Mouse (Mus musculus) MEL (cell line): ENCODE results near the gene Ccdc167.

ENCODE experiments used
- CHD1 ChIP-seq: IDR thresholded peaks from 2 replicates; pipeline ENCODE4 v1.6.1; 2012; ENCODE audit warnings: low read depth, mild to moderate bottlenecking, inconsistent platforms, low read length, improper control_type of control experiment
- CTCF ChIP-seq, 3 experiments: IDR thresholded peaks in 2 of 3; conservative IDR thresholded peaks in 1 of 3; 2 replicates each; pipeline ENCODE4 v1.5.1; 2011 to 2012; ENCODE audit warnings: low read length in 3 of 3, low read depth in 2 of 3, mild to moderate bottlenecking in 2 of 3, improper control_type of control experiment in 1 of 3, inconsistent platforms in 1 of 3, mixed read lengths in 1 of 3, moderate library complexity in 1 of 3; ENCODE audit not compliant: control insufficient read depth in 1 of 3, insufficient read depth in 1 of 3, poor library complexity in 1 of 3, severe bottlenecking in 1 of 3
- E2F4 ChIP-seq: IDR thresholded peaks from 2 replicates; pipeline ENCODE4 v1.6.1; 2011; ENCODE audit warnings: low read depth, low read length, improper control_type of control experiment, borderline replicate concordance
- GABPA ChIP-seq: IDR thresholded peaks from 2 replicates; pipeline ENCODE4 v1.6.1; 2012; ENCODE audit warnings: low read depth, mild to moderate bottlenecking, inconsistent platforms, low read length, improper control_type of control experiment, moderate library complexity
- MAFK ChIP-seq: IDR thresholded peaks from 2 replicates; pipeline ENCODE4 v1.6.1; 2011; ENCODE audit warnings: low read depth, mild to moderate bottlenecking, low read length, improper control_type of control experiment, borderline replicate concordance
- NRF1 ChIP-seq: IDR thresholded peaks from 2 replicates; pipeline ENCODE4 v1.6.1; 2014; ENCODE audit warnings: low read depth, mild to moderate bottlenecking, inconsistent platforms, low read length, improper control_type of control experiment, moderate library complexity; ENCODE audit not compliant: poor library complexity, insufficient read depth, severe bottlenecking
- POLR2A ChIP-seq, 2 experiments: IDR thresholded peaks; 2 replicates each; pipeline ENCODE4 v1.6.1; 2011 to 2012; ENCODE audit warnings: low read length in 2 of 2, mild to moderate bottlenecking in 2 of 2, control low read depth in 1 of 2, improper control_type of control experiment in 1 of 2, low read depth in 1 of 2, moderate library complexity in 1 of 2; ENCODE audit not compliant: control insufficient read depth in 1 of 2, insufficient read depth in 1 of 2, poor library complexity in 1 of 2
- RCOR1 ChIP-seq: IDR thresholded peaks from 2 replicates; pipeline ENCODE4 v1.6.1; 2012; ENCODE audit warnings: low read depth, mild to moderate bottlenecking, inconsistent platforms, low read length, improper control_type of control experiment
- SMC3 ChIP-seq: IDR thresholded peaks from 2 replicates; pipeline ENCODE4 v1.6.1; 2011; ENCODE audit warnings: low read depth, low read length, improper control_type of control experiment
- TCF12 ChIP-seq: IDR thresholded peaks from 2 replicates; pipeline ENCODE4 v1.6.1; 2014; ENCODE audit warnings: low read depth, mild to moderate bottlenecking, inconsistent platforms, low read length, improper control_type of control experiment, moderate library complexity
- USF1 ChIP-seq: IDR thresholded peaks from 2 replicates; pipeline ENCODE4 v1.6.1; 2014; ENCODE audit warnings: low read depth, mild to moderate bottlenecking, inconsistent platforms, low read length, improper control_type of control experiment, moderate library complexity
- ZMIZ1 ChIP-seq: IDR thresholded peaks from 2 replicates; pipeline ENCODE4 v1.6.1; 2012; ENCODE audit warnings: low read depth, mild to moderate bottlenecking, inconsistent platforms, low read length, improper control_type of control experiment, moderate library complexity
- ZNF384 ChIP-seq: IDR thresholded peaks from 2 replicates; pipeline ENCODE4 v1.6.1; 2012; ENCODE audit warnings: low read depth, mild to moderate bottlenecking, inconsistent platforms, low read length, improper control_type of control experiment

DNA sequence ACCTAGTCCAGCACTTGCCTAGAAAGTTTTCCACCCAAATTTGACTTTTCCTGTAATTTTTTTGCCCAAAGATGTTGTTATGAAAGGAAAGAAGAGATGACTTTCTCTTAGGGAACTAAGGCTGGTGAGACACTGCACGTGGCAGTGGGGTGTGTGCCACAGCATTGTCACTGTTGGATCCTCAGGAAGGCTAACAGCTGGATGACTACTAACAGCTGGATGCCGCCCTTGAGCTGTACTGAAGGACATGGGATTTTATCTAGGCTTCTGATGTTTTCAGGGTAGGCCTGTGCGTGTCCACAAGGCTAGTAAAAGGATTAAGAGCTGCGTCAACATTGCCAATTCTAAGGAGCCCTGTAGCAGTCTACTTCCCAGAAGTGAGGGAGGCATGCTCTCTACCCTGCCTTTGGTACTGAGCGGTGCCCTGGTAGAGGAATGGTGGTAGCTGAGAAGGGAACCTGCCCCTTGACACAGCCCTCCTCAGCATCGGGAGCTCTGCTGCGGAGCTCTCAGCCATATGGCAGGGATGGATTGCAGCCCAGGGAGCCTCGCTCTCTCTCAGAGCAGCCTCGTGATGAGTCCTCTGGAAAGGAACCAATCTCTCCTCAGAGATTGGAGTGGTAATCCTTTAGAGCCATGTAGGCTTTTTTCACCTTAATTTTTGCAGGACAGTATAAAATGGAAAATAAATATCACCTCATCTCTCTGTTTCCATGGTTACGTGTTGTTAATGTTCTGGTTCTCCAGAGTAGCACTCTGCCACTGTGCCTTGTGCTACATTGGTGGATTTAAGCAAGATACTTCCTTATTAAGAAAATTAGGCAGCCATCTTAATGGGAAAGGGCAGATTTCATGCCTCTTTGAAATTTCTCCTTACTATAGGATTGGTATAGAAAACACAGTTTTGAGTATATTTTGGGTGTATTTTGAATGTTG lies 48.5 kb downstream of the Ccdc167 start:
- no peak for TF ChIP-seq ZNF384
- TF ChIP-seq MAFK: no peak
- TF ChIP-seq CTCF (IDR thresholded peaks at IDR 0.05 in 2 of 3, conservative IDR thresholded peaks at IDR 0.05 in 1 of 3; ENCODE audit: control insufficient read depth in 1 of 3, insufficient read depth in 1 of 3, low read depth in 2 of 3, low read length in 3 of 3, poor library complexity in 1 of 3, severe bottlenecking in 1 of 3): no peak
- no peak for TF ChIP-seq USF1
- TF ChIP-seq NRF1: no peak
- no peak for TF ChIP-seq TCF12
- TF ChIP-seq SMC3: no peak; the same call in 1 of the 2 replicates
- TF ChIP-seq POLR2A (IDR thresholded peaks at IDR 0.05; ENCODE audit: control insufficient read depth in 1 of 2, insufficient read depth in 1 of 2, low read depth in 1 of 2, low read length in 2 of 2, poor library complexity in 1 of 2): no peak
- TF ChIP-seq ZMIZ1: no peak
- no peak for TF ChIP-seq CHD1
- TF ChIP-seq E2F4: no peak
- no peak for TF ChIP-seq GABPA
- no peak for TF ChIP-seq RCOR1
